Mouse (Mus musculus): ENCODE measurements around the gene Dtnb. TPM values are rescaled to one million over a fixed set of nuclear protein-coding genes. Genes with fewer than 3 reads are reported as not detected.
A peak's percentile ranks its signal among the peaks of the same experiment; 100 is the strongest.

Gene Dtnb
- polyA plus RNA-seq, 1 experiment from 2014 or later: 12.6 TPM

- TF ChIP-seq CTCF (IDR thresholded peaks at IDR 0.05; ENCODE audit: low read depth): no peak
- no peak for TF ChIP-seq EP300 (optimal IDR thresholded peaks at IDR 0.05)
- Histone ChIP-seq H3K4me1 (replicated peaks; ENCODE audit: control insufficient read depth, insufficient read depth) (peaks cover 22% of the 10 kb centered on the region), H3K9ac (ENCODE audit: low read length) (no peak overlapping the region)
Measured at GRCm38 (mm10) chr12:3784729-3785128, 212.5 kb downstream of the Dtnb start.

GRCm38 (mm10) chr12:3787041-3787440 is 214.9 kb downstream of the Dtnb start:
- no peaks in the 10 kb centered on the region for H3K36me3 ChIP-seq (ENCODE audit: control insufficient read depth, insufficient read depth, low read length)
- ATAC-seq (ENCODE audit: low FRiP score, low TSS enrichment) (no peak), DNase-seq (ENCODE audit: low spot score) (no peak)
- H3K4me3 ChIP-seq (ENCODE audit: low read depth, low read length): no peak overlapping the region
- 17% methylated on average over 3 of the region's 3 CpGs for WGBS
- H3K27me3 ChIP-seq (ENCODE audit: control insufficient read depth, insufficient read depth, low read length): no peaks in the 10 kb centered on the region
- no peak overlapping the region for H3K9ac ChIP-seq (ENCODE audit: low read length)
- TF ChIP-seq EP300 (optimal IDR thresholded peaks at IDR 0.05) (no peak), CTCF (IDR thresholded peaks at IDR 0.05; ENCODE audit: low read depth) (no peak)
- H3K4me1 ChIP-seq (replicated peaks; ENCODE audit: control insufficient read depth, insufficient read depth): peaks cover 10% of the 10 kb centered on the region
- no peaks in the 10 kb centered on the region for H3K9me3 ChIP-seq (ENCODE audit: control insufficient read depth, low read length)
- no peak overlapping the region for H3K4me2 ChIP-seq (replicated peaks; ENCODE audit: low read depth)
- H3K27ac ChIP-seq (replicated peaks): no peak overlapping the region

More at GRCm38 (mm10) chr12:3784729-3785128, 212.5 kb downstream of the Dtnb start:
- no peak overlapping the region for H3K4me2 ChIP-seq (replicated peaks; ENCODE audit: low read depth)
- H3K36me3 ChIP-seq (ENCODE audit: control insufficient read depth, insufficient read depth, low read length): no peaks in the 10 kb centered on the region
- no peak overlapping the region for H3K4me3 ChIP-seq (ENCODE audit: low read depth, low read length)
- WGBS: 54% methylated on average over 4 of the region's 4 CpGs
- H3K9me3 ChIP-seq (ENCODE audit: control insufficient read depth, low read length): no peaks in the 10 kb centered on the region
- 0 out of 2 replicates have a peak, but pooled peaks have one; percentile 6 for ATAC-seq (ENCODE audit: low FRiP score, low TSS enrichment)
- DNase-seq (ENCODE audit: low spot score): peak; percentile 33
- no peaks in the 10 kb centered on the region for H3K27me3 ChIP-seq (ENCODE audit: control insufficient read depth, insufficient read depth, low read length)
- peak overlapping the region; percentile 49; the same call in 1 of the 2 replicates for H3K27ac ChIP-seq (replicated peaks)

- Histone ChIP-seq H3K36me3 (ENCODE audit: control insufficient read depth, insufficient read depth, low read length) (no peaks in the 10 kb centered on the region), H3K9ac (ENCODE audit: low read length) (no peak overlapping the region), H3K4me1 (replicated peaks; ENCODE audit: control insufficient read depth, insufficient read depth) (peaks cover 10% of the 10 kb centered on the region), H3K27me3 (ENCODE audit: control insufficient read depth, insufficient read depth, low read length) (no peaks in the 10 kb centered on the region), H3K27ac (replicated peaks) (peak overlapping the region; percentile 53; the same call in 1 of the 2 replicates), H3K4me2 (replicated peaks; ENCODE audit: low read depth) (no peak overlapping the region), H3K4me3 (ENCODE audit: low read depth, low read length) (no peak overlapping the region), H3K9me3 (ENCODE audit: control insufficient read depth, low read length) (no peaks in the 10 kb centered on the region)
- DNase-seq (ENCODE audit: low spot score): no peak
- WGBS: 38% methylated on average over 1 of the region's 1 CpGs
- ATAC-seq (ENCODE audit: low FRiP score, low TSS enrichment): peak; percentile 28; the same call in 1 of the 2 replicates
- TF ChIP-seq EP300 (optimal IDR thresholded peaks at IDR 0.05) (no peak), CTCF (IDR thresholded peaks at IDR 0.05; ENCODE audit: low read depth) (no peak)
Measured at GRCm38 (mm10) chr12:3787541-3787940, 215.4 kb downstream of the Dtnb start.

GRCm38 (mm10) chr12:3788421-3789051 is 216.4 kb downstream of the Dtnb start:
- ATAC-seq (ENCODE audit: low FRiP score, low TSS enrichment) (no peak), DNase-seq (ENCODE audit: low spot score) (no peak)
- no peak overlapping the region for H3K27ac ChIP-seq (replicated peaks)
- WGBS: 40% methylated on average over 5 of the region's 5 CpGs
- H3K4me1 ChIP-seq (replicated peaks; ENCODE audit: control insufficient read depth, insufficient read depth): peaks cover 8% of the 10 kb centered on the region
- TF ChIP-seq EP300 (optimal IDR thresholded peaks at IDR 0.05) (no peak), CTCF (IDR thresholded peaks at IDR 0.05; ENCODE audit: low read depth) (no peak)
- no peak overlapping the region for H3K4me3 ChIP-seq (ENCODE audit: low read depth, low read length)
- H3K27me3 ChIP-seq (ENCODE audit: control insufficient read depth, insufficient read depth, low read length): no peaks in the 10 kb centered on the region
- no peaks in the 10 kb centered on the region for H3K36me3 ChIP-seq (ENCODE audit: control insufficient read depth, insufficient read depth, low read length)
- H3K9ac ChIP-seq (ENCODE audit: low read length): no peak overlapping the region
- H3K4me2 ChIP-seq (replicated peaks; ENCODE audit: low read depth): no peak overlapping the region
- no peaks in the 10 kb centered on the region for H3K9me3 ChIP-seq (ENCODE audit: control insufficient read depth, low read length)

- 54% methylated on average over 5 of the region's 5 CpGs for WGBS
- no peaks in the 10 kb centered on the region for H3K36me3 ChIP-seq (ENCODE audit: control insufficient read depth, insufficient read depth, low read length)
- no peak for TF ChIP-seq CTCF (IDR thresholded peaks at IDR 0.05; ENCODE audit: low read depth)
- TF ChIP-seq EP300 (optimal IDR thresholded peaks at IDR 0.05): no peak
Measured at GRCm38 (mm10) chr12:3789626-3790185, 217.5 kb downstream of the Dtnb start.

GRCm38 (mm10) chr12:3791257-3791656 is 219.1 kb downstream of the Dtnb start:
- Histone ChIP-seq H3K9me3 (ENCODE audit: control insufficient read depth, low read length) (no peaks in the 10 kb centered on the region), H3K36me3 (ENCODE audit: control insufficient read depth, insufficient read depth, low read length) (no peaks in the 10 kb centered on the region), H3K27ac (replicated peaks) (no peak overlapping the region), H3K4me1 (replicated peaks; ENCODE audit: control insufficient read depth, insufficient read depth) (peaks cover 4% of the 10 kb centered on the region), H3K27me3 (ENCODE audit: control insufficient read depth, insufficient read depth, low read length) (no peaks in the 10 kb centered on the region), H3K9ac (ENCODE audit: low read length) (no peak overlapping the region), H3K4me3 (ENCODE audit: low read depth, low read length) (peak overlapping the region; percentile 40; the same call in 1 of the 2 replicates), H3K4me2 (replicated peaks; ENCODE audit: low read depth) (peak overlapping the region; percentile 60)
- no peak for DNase-seq (ENCODE audit: low spot score)
- no peak for ATAC-seq (ENCODE audit: low FRiP score, low TSS enrichment)
- 37% methylated on average over 7 of the region's 7 CpGs for WGBS
- TF ChIP-seq EP300 (optimal IDR thresholded peaks at IDR 0.05): no peak
- TF ChIP-seq CTCF (IDR thresholded peaks at IDR 0.05; ENCODE audit: low read depth): no peak

More at GRCm38 (mm10) chr12:3789626-3790185, 217.5 kb downstream of the Dtnb start:
- no peaks in the 10 kb centered on the region for H3K9me3 ChIP-seq (ENCODE audit: control insufficient read depth, low read length)
- H3K27me3 ChIP-seq (ENCODE audit: control insufficient read depth, insufficient read depth, low read length): no peaks in the 10 kb centered on the region
- no peak overlapping the region for H3K9ac ChIP-seq (ENCODE audit: low read length)
- ATAC-seq (ENCODE audit: low FRiP score, low TSS enrichment): no peak
- H3K27ac ChIP-seq (replicated peaks): no peak overlapping the region
- no peak overlapping the region for H3K4me2 ChIP-seq (replicated peaks; ENCODE audit: low read depth)
- peaks cover 7% of the 10 kb centered on the region for H3K4me1 ChIP-seq (replicated peaks; ENCODE audit: control insufficient read depth, insufficient read depth)
- no peak overlapping the region for H3K4me3 ChIP-seq (ENCODE audit: low read depth, low read length)
- no peak for DNase-seq (ENCODE audit: low spot score)

Measured in stomach, postnatal 0 days (tissue).